Mouse (Mus musculus) small intestine, adult 2 months (tissue): Measurements from ENCODE around the gene G3bp2.

Source experiments
- CTCF ChIP-seq: fragments of 200-500 bp; IDR thresholded peaks from 2 replicates; pipeline ENCODE4 v1.5.1; 2012; ENCODE audit warnings: low read depth, mild to moderate bottlenecking, control low read depth, inconsistent platforms, low read length, moderate library complexity, mixed read lengths; ENCODE audit not compliant: insufficient replicate concordance, insufficient read length; ENCODE audit errors: extremely low read depth
- POLR2A ChIP-seq: fragments of 200-500 bp; IDR thresholded peaks from 2 replicates; pipeline ENCODE4 v1.6.1; 2012; ENCODE audit warnings: low read depth, mild to moderate bottlenecking, control low read depth, inconsistent platforms, low read length, moderate library complexity

- TF ChIP-seq CTCF (no peak), POLR2A (no peak; the same call in 1 of the 2 replicates)
Measured at GRCm38 (mm10) chr5:92082821-92083401, 608 bp downstream of the G3bp2 start.
